Mouse (Mus musculus): Measurements from ENCODE around the gene Olfr285. TPM values are rescaled to one million over a fixed set of nuclear protein-coding genes. Genes with fewer than 3 reads are reported as not detected.

Gene Olfr285
- not detected in 2 replicates for polyA plus RNA-seq (2015; fragmentation: Nextera tagmentation; extraction: Ambion mirVana)

DNA sequence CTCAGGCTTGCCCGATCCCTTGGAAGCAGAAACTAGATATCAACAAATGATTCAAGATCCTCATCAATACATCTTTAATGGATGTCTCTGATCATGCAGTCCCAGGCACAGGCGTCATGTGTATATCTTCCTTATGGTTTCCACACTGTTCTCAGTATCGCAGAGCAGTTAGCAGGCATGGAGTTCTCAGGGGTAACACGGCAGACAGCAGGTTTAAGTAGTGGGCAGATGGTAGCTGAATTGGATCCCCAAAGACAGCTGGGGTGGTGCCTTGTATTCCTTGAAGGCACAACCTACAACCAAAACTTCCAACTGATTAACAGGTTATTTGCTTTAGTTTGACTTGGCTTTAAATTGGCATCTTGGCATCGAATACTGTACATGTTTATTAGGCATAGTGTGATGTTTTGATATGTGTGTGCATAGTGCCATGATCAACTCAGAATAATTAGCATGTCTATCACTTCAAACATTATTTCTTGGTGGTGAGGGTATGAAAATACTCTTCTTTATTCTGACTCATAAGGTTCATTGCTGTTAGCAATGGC is at the start of gene Olfr285:
Olfr285 (minus strand) TSS at position 177 of the 548 bp plus-strand sequence.
- H3K4me1 ChIP-seq, result no peaks in the 10 kb centered on the region
- H3K27me3 ChIP-seq, result no peaks in the 10 kb centered on the region
- H3K4me2 ChIP-seq, result no peak within 1 kb of the TSS
- ATAC-seq (ENCODE audit: insufficient number of reproducible peaks, insufficient read depth, low FRiP score, low TSS enrichment, low read depth), result no peak
- H3K4me3 ChIP-seq, result no peak within 1 kb of the TSS
- H3K27ac ChIP-seq, result no peak within 1 kb of the TSS
- H3K9me3 ChIP-seq, result no peaks in the 10 kb centered on the region
- no peaks in the 10 kb centered on the region for H3K36me3 ChIP-seq
- 91% methylated on average over 5 of the region's 5 CpGs for WGBS
- H3K9ac ChIP-seq, result no peak within 1 kb of the TSS

DNA sequence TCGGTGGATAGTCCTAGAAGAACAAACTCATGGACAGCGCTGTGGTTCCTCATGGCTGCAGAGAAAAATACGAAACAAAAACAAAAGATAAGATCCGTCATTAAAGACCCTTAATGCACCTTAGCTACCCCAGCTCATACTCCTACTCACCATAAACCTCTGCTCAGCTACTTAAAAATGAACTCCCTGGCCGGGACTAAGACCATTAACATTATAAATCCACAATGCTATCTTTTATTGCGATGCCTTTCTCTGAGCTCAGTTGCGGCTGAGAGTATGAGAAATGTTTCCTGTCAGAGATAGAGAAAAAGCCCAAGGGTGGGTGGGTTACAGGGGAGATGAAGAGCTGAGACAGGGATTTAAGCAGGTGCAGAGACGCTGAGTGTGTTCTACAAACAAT is 23.7 kb upstream of the Olfr285 start, which contains the start of gene Olfr284:
Olfr284 (minus strand) TSS at position 101 of the 400 bp plus-strand sequence.
- Histone ChIP-seq H3K27me3 (no peaks in the 10 kb centered on the region), H3K36me3 (no peaks in the 10 kb centered on the region), H3K4me1 (0 out of 2 replicates have a peak, but pooled peaks cover 3% of the 10 kb centered on the region), H3K4me2 (no peak within 1 kb of the TSS), H3K9ac (no peak within 1 kb of the TSS), H3K9me3 (no peaks in the 10 kb centered on the region), H3K27ac (no peak within 1 kb of the TSS), H3K4me3 (no peak within 1 kb of the TSS)
- ATAC-seq (ENCODE audit: insufficient number of reproducible peaks, insufficient read depth, low FRiP score, low TSS enrichment, low read depth), result no peak
- 86% methylated on average over 8 of the region's 8 CpGs for WGBS

DNA sequence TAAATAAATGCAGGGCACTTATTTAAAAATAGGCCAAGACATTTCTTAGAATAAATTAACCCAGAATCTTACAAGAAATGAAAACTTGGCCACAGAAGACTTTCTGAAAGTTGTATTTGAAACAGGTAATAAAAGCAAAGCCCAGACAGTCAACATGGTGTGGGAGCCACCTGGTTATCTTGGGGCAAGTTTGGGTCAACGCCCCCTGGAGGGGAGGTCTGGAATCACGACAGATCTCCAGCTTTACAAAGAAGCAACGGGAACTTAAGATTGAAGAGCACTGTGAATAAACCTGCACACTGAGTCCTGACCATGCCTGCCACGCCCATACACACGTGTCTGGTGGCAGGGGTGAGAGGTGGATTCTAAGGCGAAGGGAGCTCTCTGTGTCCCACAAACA is 1.4 kb downstream of the Olfr285 start:
- Histone ChIP-seq H3K9ac (no peak overlapping the region), H3K9me3 (no peaks in the 10 kb centered on the region), H3K27me3 (no peaks in the 10 kb centered on the region), H3K4me2 (no peak overlapping the region), H3K27ac (no peak overlapping the region), H3K4me1 (no peaks in the 10 kb centered on the region), H3K36me3 (no peaks in the 10 kb centered on the region), H3K4me3 (no peak overlapping the region)
- no peak for ATAC-seq (ENCODE audit: insufficient number of reproducible peaks, insufficient read depth, low FRiP score, low TSS enrichment, low read depth)
- 56% methylated on average over 6 of the region's 6 CpGs for WGBS

DNA sequence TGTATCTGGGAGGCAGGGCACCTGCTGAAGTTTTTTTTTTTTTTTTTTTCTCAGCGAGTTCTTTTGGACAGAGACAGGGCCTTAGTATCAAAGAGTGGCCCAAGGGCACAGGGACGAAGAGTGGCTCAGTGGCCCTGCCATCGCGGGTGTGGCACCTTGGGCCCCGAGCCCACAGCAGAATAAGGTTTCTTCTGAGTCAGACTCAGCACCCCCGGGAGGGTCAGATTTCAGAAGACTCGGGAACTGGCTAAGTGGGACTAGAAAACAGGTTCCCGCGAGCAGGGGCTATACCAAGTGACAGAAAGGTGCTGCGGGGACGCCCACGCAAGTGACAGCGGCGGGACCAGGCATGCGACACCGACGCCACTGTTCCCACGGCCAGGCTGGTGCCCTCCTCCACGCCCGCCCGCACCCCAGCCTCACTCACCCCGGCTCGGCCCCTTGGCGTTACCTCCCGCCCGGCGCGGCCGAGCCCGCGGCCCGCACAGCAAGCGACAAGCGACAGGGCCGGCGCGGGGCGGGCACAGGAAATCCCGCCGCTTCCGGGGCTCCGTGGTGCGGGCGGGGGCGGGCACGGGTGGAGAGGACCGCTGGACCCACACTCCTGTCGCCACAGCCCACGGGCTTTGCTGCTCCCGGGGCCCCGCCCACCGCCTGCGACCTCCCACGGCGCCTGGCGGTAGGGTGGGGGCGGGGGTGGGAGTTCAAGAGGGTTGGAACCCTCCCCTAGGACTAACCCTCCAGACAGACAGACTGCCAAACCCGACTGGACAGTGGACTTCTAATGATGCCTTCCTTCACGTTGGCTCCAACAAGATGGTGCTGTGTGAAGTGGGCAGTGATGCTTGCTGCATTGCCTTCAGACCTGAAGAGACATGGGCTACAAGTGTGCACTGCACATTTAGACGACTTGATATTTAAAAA is 21.3 kb downstream of the Olfr285 start, which contains the start of gene Zfp641:
Zfp641 (minus strand) TSS at position 534 of the 924 bp plus-strand sequence.
- ATAC-seq (ENCODE audit: insufficient number of reproducible peaks, insufficient read depth, low FRiP score, low TSS enrichment, low read depth), result no peak
- Histone ChIP-seq H3K4me3 (peak within 1 kb of the TSS; percentile 64), H3K27ac (no peak within 1 kb of the TSS), H3K9ac (peak within 1 kb of the TSS; percentile 78), H3K36me3 (no peaks in the 10 kb centered on the region), H3K4me2 (peak within 1 kb of the TSS; percentile 98), H3K27me3 (peaks cover 9% of the 10 kb centered on the region), H3K4me1 (no peaks in the 10 kb centered on the region), H3K9me3 (peaks cover 5% of the 10 kb centered on the region; the same call in 1 of the 2 replicates)
- 1% methylated on average over 60 of the region's 60 CpGs for WGBS

DNA sequence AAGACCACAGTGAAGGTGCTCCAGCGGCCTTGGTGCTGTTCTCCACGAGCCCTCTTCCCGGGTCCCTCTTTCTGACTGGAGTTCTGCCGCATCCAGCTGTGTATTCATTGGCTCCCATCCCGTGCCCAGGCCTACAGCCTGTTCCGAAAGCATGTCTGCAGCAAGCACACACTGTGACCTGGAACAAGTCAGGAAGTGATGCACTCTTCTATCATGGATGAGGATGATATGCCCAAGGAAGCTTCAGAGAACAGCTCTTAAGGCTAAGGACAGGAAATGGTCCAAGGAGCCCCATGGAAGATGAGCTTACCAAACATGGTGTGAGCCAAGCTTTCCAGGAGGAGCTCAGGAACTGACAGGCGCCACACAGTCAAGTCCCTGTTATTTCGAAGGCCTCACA is 23.5 kb downstream of the Olfr285 start:
- no peaks in the 10 kb centered on the region for H3K36me3 ChIP-seq
- H3K27ac ChIP-seq, result no peak overlapping the region
- H3K27me3 ChIP-seq, result peaks cover 9% of the 10 kb centered on the region
- no peak overlapping the region for H3K9ac ChIP-seq
- H3K4me1 ChIP-seq, result no peaks in the 10 kb centered on the region
- no peak overlapping the region for H3K4me2 ChIP-seq
- H3K9me3 ChIP-seq, result no peaks in the 10 kb centered on the region
- 86% methylated on average over 8 of the region's 8 CpGs for WGBS
- no peak for ATAC-seq (ENCODE audit: insufficient number of reproducible peaks, insufficient read depth, low FRiP score, low TSS enrichment, low read depth)
- H3K4me3 ChIP-seq, result no peak overlapping the region

DNA sequence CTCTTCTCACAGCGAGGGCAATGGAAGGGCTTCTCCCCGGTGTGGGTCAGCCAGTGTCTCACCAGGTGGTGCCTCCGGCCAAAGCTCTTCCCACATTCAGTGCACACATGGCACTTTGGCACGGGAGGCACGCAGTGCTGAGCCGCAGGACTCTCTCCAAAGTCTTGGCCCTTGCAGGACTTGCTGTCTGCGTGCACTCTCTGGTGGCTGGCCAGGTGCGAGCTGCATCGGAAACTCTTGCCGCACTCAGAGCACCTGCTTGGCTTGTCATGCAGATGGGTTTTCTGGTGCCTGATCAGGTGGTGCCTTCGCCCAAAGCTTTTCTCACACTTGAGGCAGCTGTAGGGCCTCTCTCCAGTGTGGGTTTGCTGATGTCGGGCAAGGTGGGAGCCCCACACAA is 28.6 kb downstream of the Olfr285 start:
- no peak for ATAC-seq (ENCODE audit: insufficient number of reproducible peaks, insufficient read depth, low FRiP score, low TSS enrichment, low read depth)
- Histone ChIP-seq H3K9me3 (no peaks in the 10 kb centered on the region), H3K9ac (no peak overlapping the region), H3K27ac (no peak overlapping the region), H3K27me3 (no peaks in the 10 kb centered on the region; the same call in 1 of the 2 replicates), H3K4me1 (0 out of 2 replicates have a peak, but pooled peaks cover 6% of the 10 kb centered on the region), H3K36me3 (no peaks in the 10 kb centered on the region), H3K4me3 (no peak overlapping the region), H3K4me2 (no peak overlapping the region)
- WGBS, result 73% methylated on average over 12 of the region's 12 CpGs

DNA sequence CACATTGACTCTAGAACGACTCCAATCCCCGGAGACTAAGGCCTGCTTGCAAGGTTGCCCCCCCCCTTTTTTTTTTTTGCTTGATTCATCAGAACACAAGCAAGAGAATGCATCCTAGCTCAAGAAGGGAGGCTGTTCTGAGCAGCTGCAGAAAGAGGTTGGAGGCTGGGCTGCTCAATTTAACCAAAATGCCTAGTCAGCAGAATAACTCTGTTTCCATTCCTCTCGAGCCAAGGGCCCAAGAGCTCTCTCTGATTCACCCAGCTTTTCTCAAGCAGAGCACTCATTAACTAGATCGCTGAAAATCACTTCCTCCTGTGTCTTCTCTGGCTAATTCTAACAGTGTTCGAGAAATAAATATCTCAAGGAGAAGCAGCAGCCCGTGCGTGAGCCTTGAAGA is 30.7 kb downstream of the Olfr285 start:
- Histone ChIP-seq H3K27me3 (no peaks in the 10 kb centered on the region; the same call in 1 of the 2 replicates), H3K9ac (no peak overlapping the region), H3K9me3 (no peaks in the 10 kb centered on the region), H3K4me2 (no peak overlapping the region), H3K4me1 (0 out of 2 replicates have a peak, but pooled peaks cover 6% of the 10 kb centered on the region), H3K27ac (no peak overlapping the region), H3K4me3 (no peak overlapping the region), H3K36me3 (no peaks in the 10 kb centered on the region)
- no peak for ATAC-seq (ENCODE audit: insufficient number of reproducible peaks, insufficient read depth, low FRiP score, low TSS enrichment, low read depth)
- WGBS, result 62% methylated on average over 7 of the region's 7 CpGs

Other genes with a start within 250 kb of the Olfr285 start
- gene Pfkm, start 224.8 kb downstream of the Olfr285 start, polyA plus RNA-seq (2015; fragmentation: Nextera tagmentation; extraction: Ambion mirVana), result 43.0 and 47.0 TPM in 2 replicates
- gene Senp1, start 223.6 kb downstream of the Olfr285 start, polyA plus RNA-seq (2015; fragmentation: Nextera tagmentation; extraction: Ambion mirVana), result 36.5 and 42.1 TPM in 2 replicates
- gene Asb8, start 151.7 kb downstream of the Olfr285 start, polyA plus RNA-seq (2015; fragmentation: Nextera tagmentation; extraction: Ambion mirVana), result 49.2 and 55.3 TPM in 2 replicates
- gene Ccdc184, start 150.2 kb downstream of the Olfr285 start, polyA plus RNA-seq (2015; fragmentation: Nextera tagmentation; extraction: Ambion mirVana), result 1.1 and 1.9 TPM in 2 replicates
- gene Olfr288, start 121.8 kb downstream of the Olfr285 start, polyA plus RNA-seq (2015; fragmentation: Nextera tagmentation; extraction: Ambion mirVana), result not detected in 2 replicates
- gene Gm44579, start 96.4 kb downstream of the Olfr285 start, polyA plus RNA-seq (2015; fragmentation: Nextera tagmentation; extraction: Ambion mirVana), result not detected in 2 replicates
- gene Olfr287, start 96.3 kb downstream of the Olfr285 start, polyA plus RNA-seq (2015; fragmentation: Nextera tagmentation; extraction: Ambion mirVana), result not detected in 2 replicates
- gene Olfr286, start 82.9 kb downstream of the Olfr285 start, polyA plus RNA-seq (2015; fragmentation: Nextera tagmentation; extraction: Ambion mirVana), result not detected in 2 replicates
- not detected in 2 replicates for gene H1fnt, start 60.1 kb downstream of the Olfr285 start, polyA plus RNA-seq (2015; fragmentation: Nextera tagmentation; extraction: Ambion mirVana)
- 0.90 and 1.4 TPM in 2 replicates for gene Zfp641, start 21.2 kb downstream of the Olfr285 start, polyA plus RNA-seq (2015; fragmentation: Nextera tagmentation; extraction: Ambion mirVana)
- gene Olfr284, start 23.6 kb upstream of the Olfr285 start, polyA plus RNA-seq (2015; fragmentation: Nextera tagmentation; extraction: Ambion mirVana), result 0.22 and 0.59 TPM in 2 replicates
- gene Olfr283, start 63.6 kb upstream of the Olfr285 start, polyA plus RNA-seq (2015; fragmentation: Nextera tagmentation; extraction: Ambion mirVana), result not detected in 2 replicates
- not detected in 2 replicates for gene Olfr282, start 113.9 kb upstream of the Olfr285 start, polyA plus RNA-seq (2015; fragmentation: Nextera tagmentation; extraction: Ambion mirVana)
- gene Olfr281, start 135.2 kb upstream of the Olfr285 start, polyA plus RNA-seq (2015; fragmentation: Nextera tagmentation; extraction: Ambion mirVana), result 0.22 TPM in 1 of 2 replicates, not detected in the other
- not detected in 2 replicates for gene OR5BS1P, start 152.5 kb upstream of the Olfr285 start, polyA plus RNA-seq (2015; fragmentation: Nextera tagmentation; extraction: Ambion mirVana)
- not detected in 2 replicates for gene Lalba, start 165.4 kb upstream of the Olfr285 start, polyA plus RNA-seq (2015; fragmentation: Nextera tagmentation; extraction: Ambion mirVana)
- not detected in 2 replicates for gene Olfr279, start 175.0 kb upstream of the Olfr285 start, polyA plus RNA-seq (2015; fragmentation: Nextera tagmentation; extraction: Ambion mirVana)
- gene Kansl2, start 216.9 kb upstream of the Olfr285 start, polyA plus RNA-seq (2015; fragmentation: Nextera tagmentation; extraction: Ambion mirVana), result 139 and 142 TPM in 2 replicates